Mouse (Mus musculus): ENCODE measurements around the gene Ssbp3. TPM values are rescaled to one million over a fixed set of nuclear protein-coding genes. Genes with fewer than 3 reads are reported as not detected.

The Ssbp3 gene
- polyA plus RNA-seq, 1 experiment = not detected

DNA sequence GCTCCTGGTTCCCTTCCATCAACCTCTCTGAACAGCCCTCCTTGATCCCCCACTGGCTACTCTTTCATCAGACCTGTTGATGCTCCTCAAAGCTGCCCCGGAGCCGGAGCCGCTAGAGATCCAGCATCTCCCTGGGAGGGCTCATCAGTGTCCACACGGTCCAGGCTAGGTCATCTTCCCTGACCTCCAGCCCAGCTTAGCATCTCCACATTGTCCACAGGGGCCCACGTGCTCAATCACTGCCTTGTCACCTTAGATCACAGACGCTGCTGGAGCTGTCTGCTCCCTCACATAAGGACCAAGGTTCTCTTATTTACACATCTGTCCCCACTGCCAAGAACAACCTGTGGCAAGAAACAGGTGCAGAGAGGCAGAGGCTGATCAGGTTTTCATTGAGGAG is 9.8 kb upstream of the Ssbp3 start:
- no peak for TF ChIP-seq POLR2A (IDR thresholded peaks at IDR 0.05; ENCODE audit: insufficient read depth, low read depth, low read length)
- no peak for TF ChIP-seq CTCF (IDR thresholded peaks at IDR 0.05; ENCODE audit: insufficient read depth, low read depth, low read length)
- Histone ChIP-seq H3K4me1 (ENCODE audit: control insufficient read depth, insufficient read depth, low read length) (peaks cover 16% of the 10 kb centered on the region), H3K4me3 (ENCODE audit: insufficient read depth, low read depth, low read length) (no peak overlapping the region), H3K27ac (ENCODE audit: insufficient read depth, low read depth, low read length) (no peak overlapping the region)
- 64% methylated on average over 6 of the region's 6 CpGs for WGBS

DNA sequence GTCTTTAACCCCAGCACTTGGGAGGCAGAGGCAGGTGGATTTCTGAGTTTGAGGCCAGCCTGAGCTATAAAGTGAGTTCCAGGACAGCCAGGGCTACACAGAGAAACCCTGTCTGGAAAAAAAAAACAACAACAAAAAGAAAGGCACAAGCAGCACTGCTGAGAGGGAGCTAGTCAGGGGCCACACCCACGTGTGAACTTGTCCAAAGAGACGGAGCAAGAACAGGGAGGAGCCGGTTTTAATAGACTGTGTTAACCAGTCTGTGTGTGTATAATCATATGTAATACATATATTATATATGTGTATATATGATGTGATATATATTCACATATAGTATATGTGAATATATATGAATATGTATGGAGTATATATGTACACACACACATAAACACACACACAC is 8.9 kb upstream of the Ssbp3 start:
- Histone ChIP-seq H3K4me3 (ENCODE audit: insufficient read depth, low read depth, low read length) (no peak overlapping the region), H3K27ac (ENCODE audit: insufficient read depth, low read depth, low read length) (no peak overlapping the region), H3K4me1 (ENCODE audit: control insufficient read depth, insufficient read depth, low read length) (peaks cover 9% of the 10 kb centered on the region)
- TF ChIP-seq POLR2A (IDR thresholded peaks at IDR 0.05; ENCODE audit: insufficient read depth, low read depth, low read length) (no peak), CTCF (IDR thresholded peaks at IDR 0.05; ENCODE audit: insufficient read depth, low read depth, low read length) (no peak)
- WGBS = 85% methylated on average over 3 of the region's 3 CpGs

DNA sequence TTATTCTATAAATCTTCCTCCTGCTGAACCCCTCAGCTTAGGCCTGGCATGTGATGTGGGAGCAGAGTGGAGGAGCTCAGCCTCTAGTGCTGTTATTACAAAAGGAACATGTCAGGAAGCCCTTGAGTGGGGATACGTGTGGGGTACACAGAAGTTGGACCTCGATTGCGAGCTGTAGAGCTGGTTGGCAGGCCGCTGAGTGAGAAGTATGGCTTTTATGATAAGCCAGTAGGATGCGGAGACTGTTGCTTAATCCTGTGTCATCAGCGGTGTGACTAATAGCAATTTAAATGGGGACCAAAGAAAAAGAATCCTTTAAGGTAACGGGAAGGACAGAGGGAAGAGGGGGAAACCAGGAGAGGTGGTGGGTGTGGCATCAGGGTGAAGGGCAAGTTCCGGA is 8.3 kb upstream of the Ssbp3 start:
- no peak overlapping the region for H3K27ac ChIP-seq (ENCODE audit: insufficient read depth, low read depth, low read length)
- H3K4me3 ChIP-seq (ENCODE audit: insufficient read depth, low read depth, low read length) = no peak overlapping the region
- WGBS = 85% methylated on average over 8 of the region's 8 CpGs
- TF ChIP-seq POLR2A (IDR thresholded peaks at IDR 0.05; ENCODE audit: insufficient read depth, low read depth, low read length) (no peak), CTCF (IDR thresholded peaks at IDR 0.05; ENCODE audit: insufficient read depth, low read depth, low read length) (no peak)
- H3K4me1 ChIP-seq (ENCODE audit: control insufficient read depth, insufficient read depth, low read length) = peaks cover 9% of the 10 kb centered on the region

DNA sequence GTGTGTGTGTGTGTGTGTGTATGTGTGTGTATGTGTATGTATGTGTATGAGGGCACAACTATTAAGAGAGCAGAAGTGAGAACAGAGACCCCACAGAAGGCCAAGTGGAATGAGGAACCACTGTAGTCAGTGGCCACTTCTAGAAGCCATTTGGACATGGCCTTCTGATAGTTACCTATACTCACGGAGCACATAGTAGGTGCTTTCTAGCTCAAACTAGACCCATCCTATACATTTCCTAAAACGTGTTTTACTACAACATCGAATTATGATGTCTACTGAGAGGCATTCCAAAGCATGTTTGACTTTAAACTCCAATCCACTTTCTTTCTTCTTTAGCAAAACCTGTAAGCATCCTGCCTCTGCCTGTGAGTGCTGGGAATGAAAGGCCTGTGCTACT is 4.6 kb upstream of the Ssbp3 start:
- 98% methylated on average over 3 of the region's 3 CpGs for WGBS
- H3K27ac ChIP-seq (ENCODE audit: insufficient read depth, low read depth, low read length) = no peak overlapping the region

DNA sequence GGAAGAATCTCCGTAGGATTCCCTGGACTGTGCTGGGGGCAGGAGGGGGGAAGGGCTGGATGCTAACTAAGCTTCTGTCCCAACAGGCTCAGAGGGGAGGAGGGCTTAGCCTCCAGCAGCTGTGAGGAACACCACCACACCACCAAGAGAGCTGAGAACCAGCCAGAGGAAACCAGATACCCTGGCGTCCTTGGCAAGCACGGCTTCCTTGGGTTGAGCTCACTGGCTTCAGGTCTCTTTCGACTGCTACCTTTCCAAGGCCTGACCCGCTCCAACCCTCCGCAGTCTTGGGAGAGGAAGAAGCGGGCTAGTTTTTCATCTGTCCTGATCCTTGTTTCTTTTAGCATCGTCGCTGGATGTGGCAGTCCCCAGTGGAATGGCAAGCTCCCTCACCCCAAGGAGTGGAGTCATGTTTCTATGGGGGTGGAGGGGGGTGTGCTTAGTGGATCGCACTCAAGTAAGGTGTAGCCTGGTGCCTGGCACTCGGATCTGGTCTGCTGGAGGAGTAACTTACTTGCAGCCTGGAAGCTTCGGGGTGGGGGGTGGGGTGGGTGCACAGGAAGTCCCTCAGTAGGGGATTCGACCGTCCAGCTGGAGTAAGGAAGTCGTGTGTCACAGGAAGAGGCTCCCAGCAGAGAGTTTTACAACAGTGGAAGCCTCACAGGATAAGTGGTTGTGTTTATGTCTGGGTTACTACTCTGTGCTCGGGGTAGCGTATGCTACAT is 2.6 kb upstream of the Ssbp3 start:
- Histone ChIP-seq H3K27ac (ENCODE audit: insufficient read depth, low read depth, low read length) (no peak overlapping the region), H3K4me3 (ENCODE audit: insufficient read depth, low read depth, low read length) (no peak overlapping the region), H3K4me1 (ENCODE audit: control insufficient read depth, insufficient read depth, low read length) (peaks cover 24% of the 10 kb centered on the region)
- TF ChIP-seq CTCF (IDR thresholded peaks at IDR 0.05; ENCODE audit: insufficient read depth, low read depth, low read length) (no peak), POLR2A (IDR thresholded peaks at IDR 0.05; ENCODE audit: insufficient read depth, low read depth, low read length) (no peak)
- 53% methylated on average over 17 of the region's 17 CpGs for WGBS

More for the DNA sequence above, 4.6 kb upstream of the Ssbp3 start:
- Histone ChIP-seq H3K4me1 (ENCODE audit: control insufficient read depth, insufficient read depth, low read length) (peaks cover 18% of the 10 kb centered on the region), H3K4me3 (ENCODE audit: insufficient read depth, low read depth, low read length) (no peak overlapping the region)
- TF ChIP-seq POLR2A (IDR thresholded peaks at IDR 0.05; ENCODE audit: insufficient read depth, low read depth, low read length) (no peak), CTCF (IDR thresholded peaks at IDR 0.05; ENCODE audit: insufficient read depth, low read depth, low read length) (no peak)

DNA sequence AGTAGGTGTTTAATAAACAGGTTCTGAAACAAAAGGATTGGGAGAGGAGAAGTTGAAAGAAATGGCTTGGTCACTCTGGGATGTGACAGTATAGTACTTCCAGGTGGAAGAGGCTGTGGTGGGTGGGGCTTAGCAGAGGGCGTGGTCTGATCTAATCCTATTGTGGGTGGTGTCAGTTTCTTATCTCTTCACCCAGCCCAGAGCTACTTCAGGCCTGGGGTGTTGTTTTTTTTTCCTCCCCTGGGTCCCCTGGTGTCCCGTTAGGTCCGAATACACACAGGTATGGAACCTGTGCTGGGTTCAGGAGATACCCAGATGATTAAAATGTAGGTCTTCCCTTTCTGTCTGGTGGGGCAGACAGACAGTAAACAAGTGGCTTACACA is 2.1 kb upstream of the Ssbp3 start:
- H3K27ac ChIP-seq (ENCODE audit: insufficient read depth, low read depth, low read length) = no peak overlapping the region
- H3K4me3 ChIP-seq (ENCODE audit: insufficient read depth, low read depth, low read length) = no peak overlapping the region
- H3K4me1 ChIP-seq (ENCODE audit: control insufficient read depth, insufficient read depth, low read length) = peaks cover 29% of the 10 kb centered on the region
- TF ChIP-seq POLR2A (IDR thresholded peaks at IDR 0.05; ENCODE audit: insufficient read depth, low read depth, low read length) (no peak), CTCF (IDR thresholded peaks at IDR 0.05; ENCODE audit: insufficient read depth, low read depth, low read length) (no peak)
- 64% methylated on average over 3 of the region's 3 CpGs for WGBS

DNA sequence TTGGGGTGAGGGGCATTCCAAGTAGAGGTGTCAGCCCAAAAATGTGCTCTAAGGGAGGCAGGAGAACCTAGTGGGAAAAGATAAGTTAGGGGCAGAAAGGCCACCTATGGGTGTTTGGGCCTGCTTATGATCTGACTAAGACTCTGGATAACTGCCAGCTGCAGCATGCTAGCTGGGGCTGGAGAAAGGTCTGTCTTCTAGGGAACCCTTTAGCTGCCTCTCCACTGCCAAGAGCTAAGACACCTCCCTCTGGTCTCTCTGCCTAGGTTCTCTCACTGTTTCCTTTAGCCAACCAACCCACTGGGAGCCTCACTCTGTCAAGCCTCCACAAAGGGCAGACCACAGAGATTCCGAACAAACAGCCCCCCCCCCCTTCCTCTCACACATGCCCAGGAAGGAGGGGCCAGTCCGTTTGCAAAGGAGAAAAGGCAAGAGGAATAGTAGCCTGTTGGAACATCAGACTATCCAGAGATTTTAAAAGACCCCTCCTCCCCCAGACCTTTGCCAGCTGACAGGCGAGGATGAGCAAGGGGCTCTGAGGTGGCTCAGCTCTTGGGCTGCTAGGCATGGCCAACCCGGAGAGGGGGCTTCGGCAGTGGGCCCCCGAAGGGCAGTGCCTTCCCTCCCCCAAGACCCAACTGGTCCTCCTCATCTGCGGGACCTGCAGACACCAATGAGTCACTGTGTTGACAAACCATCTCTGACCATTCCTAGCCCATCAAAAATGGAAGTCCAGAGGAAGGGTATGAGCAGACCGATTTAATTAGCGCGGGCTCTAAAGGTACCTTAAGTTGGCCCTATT is 1.4 kb upstream of the Ssbp3 start:
- Histone ChIP-seq H3K27ac (ENCODE audit: insufficient read depth, low read depth, low read length) (peak overlapping the region; percentile 87; the same call in 1 of the 2 replicates), H3K4me3 (ENCODE audit: insufficient read depth, low read depth, low read length) (no peak overlapping the region), H3K4me1 (ENCODE audit: control insufficient read depth, insufficient read depth, low read length) (peaks cover 35% of the 10 kb centered on the region)
- 13% methylated on average over 10 of the region's 10 CpGs for WGBS
- no peak for TF ChIP-seq CTCF (IDR thresholded peaks at IDR 0.05; ENCODE audit: insufficient read depth, low read depth, low read length)

DNA sequence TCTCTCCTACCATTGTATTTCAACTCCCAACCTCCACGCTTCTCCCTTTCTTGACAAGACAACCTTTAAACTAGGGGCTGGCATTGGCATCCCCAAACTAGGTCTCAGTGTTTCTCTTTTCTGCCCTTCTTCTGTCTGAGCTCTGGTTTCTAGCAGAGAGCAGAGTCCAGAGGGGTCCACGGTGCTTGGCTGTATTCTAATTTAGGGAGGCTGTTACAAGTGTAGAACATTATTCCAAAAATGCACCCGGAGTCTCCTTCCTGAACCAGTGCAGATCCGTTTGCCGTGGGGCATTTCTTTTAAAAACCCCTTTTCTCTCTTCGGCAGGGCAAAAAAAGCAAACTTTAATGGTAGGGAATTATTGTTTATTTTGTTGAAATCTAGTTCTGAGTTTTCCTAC is 704 bp upstream of the Ssbp3 start:
- TF ChIP-seq CTCF (IDR thresholded peaks at IDR 0.05; ENCODE audit: insufficient read depth, low read depth, low read length) = no peak
- TF ChIP-seq POLR2A (IDR thresholded peaks at IDR 0.05; ENCODE audit: insufficient read depth, low read depth, low read length) = no peak
- H3K4me1 ChIP-seq (ENCODE audit: control insufficient read depth, insufficient read depth, low read length) = peaks cover 39% of the 10 kb centered on the region
- 1% methylated on average over 6 of the region's 6 CpGs for WGBS
- H3K27ac ChIP-seq (ENCODE audit: insufficient read depth, low read depth, low read length) = peak overlapping the region; percentile 87
- H3K4me3 ChIP-seq (ENCODE audit: insufficient read depth, low read depth, low read length) = peak overlapping the region; percentile 22; the same call in 1 of the 2 replicates

DNA sequence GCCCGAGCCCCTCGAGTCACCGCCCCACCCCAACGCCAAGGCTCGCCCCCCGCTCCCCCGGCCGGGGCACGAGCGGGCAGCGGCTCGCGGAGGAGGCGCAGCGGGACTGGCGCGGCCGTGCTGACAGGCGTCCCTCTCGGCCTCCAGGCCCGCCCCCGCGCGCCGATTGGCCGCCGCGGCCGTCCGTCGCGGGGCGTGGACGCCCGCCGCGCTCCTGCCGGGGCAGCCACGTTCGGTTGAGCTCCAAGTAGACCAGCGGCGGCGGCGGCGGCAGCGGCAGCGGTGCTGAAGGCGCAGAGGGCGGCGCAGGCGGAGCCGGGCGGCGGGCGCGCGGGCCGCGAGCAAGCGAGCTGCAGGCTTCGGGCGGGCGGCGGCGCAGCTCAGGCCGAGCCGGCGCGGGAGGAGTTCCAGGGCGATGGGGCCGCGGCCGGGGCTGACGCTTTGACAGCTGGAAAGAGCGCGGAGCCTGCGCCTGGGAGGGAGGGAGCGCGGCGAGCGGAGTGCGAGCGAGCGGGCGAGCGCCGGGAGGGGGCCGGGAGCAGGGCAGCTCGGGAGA is 823 bp downstream of the Ssbp3 start:
- Histone ChIP-seq H3K4me3 (ENCODE audit: insufficient read depth, low read depth, low read length) (peak overlapping the region; percentile 99), H3K4me1 (ENCODE audit: control insufficient read depth, insufficient read depth, low read length) (peaks cover 44% of the 10 kb centered on the region), H3K27ac (ENCODE audit: insufficient read depth, low read depth, low read length) (peak overlapping the region; percentile 44; the same call in 1 of the 2 replicates)
- peak; percentile 69 for TF ChIP-seq POLR2A (IDR thresholded peaks at IDR 0.05; ENCODE audit: insufficient read depth, low read depth, low read length)
- TF ChIP-seq CTCF (IDR thresholded peaks at IDR 0.05; ENCODE audit: insufficient read depth, low read depth, low read length) = no peak
- WGBS = 4% methylated on average over 88 of the region's 89 CpGs
